11 mouse cellular contexts compared by ENCODE assay signal in genomic region chr10:92404697-92405293, GRCm38 (mm10).
DNase-seq lines count a peak whose midpoint lies in the region; ATAC-seq lines count a peak whose summit lies in the region.
"Had no signal": no experiment of that assay in that cellular context is flagged by ENCODE, and none has a peak within 500 bp of the region (broad histone marks: within the 10 kb centered on the region; RNA-seq: fewer than 3 reads in every experiment).

No protein-coding gene starts in this region.

- no peaks in the 10 kb centered on the region for H3K36me3 ChIP-seq in forebrain, embryonic 13.5 days (ENCODE audit: poor library complexity, severe bottlenecking)
- H3K36me3 ChIP-seq: embryonic facial prominence, embryonic 12.5 days; liver, embryonic 15.5 days had no signal

- H3K9me3 ChIP-seq in forebrain, embryonic 13.5 days (replicated peaks), result no peaks in the 10 kb centered on the region
- H3K9me3 ChIP-seq: embryonic facial prominence, embryonic 12.5 days had no signal

- peak; percentile 13 to 14 for DNase-seq in frontal cortex, postnatal 36 days (ENCODE audit: low spot score in 2 of 2)
- DNase-seq in frontal cortex, postnatal 25 days (ENCODE audit: low spot score in 2 of 2), result no peak
- DNase-seq in R1 (ENCODE audit: low read depth, low spot score), result peak; percentile 14
- DNase-seq in layer of hippocampus, postnatal 36 days, result peak; percentile 27 to 35
- no peak for DNase-seq in T-cell, adult 2 months (ENCODE audit: low spot score)
- no peak for DNase-seq in adrenal gland, adult 2 months
- no peak for DNase-seq in thymus, postnatal 25 days
- DNase-seq: gastrocnemius, postnatal 25 days had no signal

- H3K9ac ChIP-seq in forebrain, embryonic 13.5 days, result 0 out of 2 replicates have a peak overlapping the region, but pooled peaks have one; percentile 16
- H3K9ac ChIP-seq: embryonic facial prominence, embryonic 12.5 days; liver, embryonic 15.5 days had no signal

- H3K4me1 ChIP-seq in forebrain, embryonic 13.5 days, result peaks cover 30% of the 10 kb centered on the region
- H3K4me1 ChIP-seq: embryonic facial prominence, embryonic 12.5 days; liver, embryonic 15.5 days had no signal

- peak overlapping the region; percentile 44; the same call in 1 of the 2 replicates for H3K27ac ChIP-seq in forebrain, embryonic 13.5 days
- H3K27ac ChIP-seq: embryonic facial prominence, embryonic 12.5 days; liver, embryonic 15.5 days had no signal

- peaks cover 3% of the 10 kb centered on the region; the same call in 1 of the 2 replicates for H3K27me3 ChIP-seq in forebrain, embryonic 13.5 days
- H3K27me3 ChIP-seq: embryonic facial prominence, embryonic 12.5 days; liver, embryonic 15.5 days had no signal

- peak overlapping the region; percentile 55 for H3K4me2 ChIP-seq in forebrain, embryonic 13.5 days
- H3K4me2 ChIP-seq: embryonic facial prominence, embryonic 12.5 days; liver, embryonic 15.5 days had no signal

- ATAC-seq in forebrain, embryonic 13.5 days, result peak; percentile 70; the same call in 1 of the 2 replicates

- H3K4me3 ChIP-seq in forebrain, embryonic 13.5 days, result peak overlapping the region; percentile 29
- H3K4me3 ChIP-seq: embryonic facial prominence, embryonic 12.5 days; liver, embryonic 15.5 days had no signal

- WGBS in forebrain, embryonic 13.5 days, result 10% methylated on average over 15 of the region's 15 CpGs

Comparison
In these comparisons a context has a peak if more than half of its experiments do, and no peak if none do; other contexts are left out.
1. DNase-seq: peak in frontal cortex, postnatal 36 days (2 of 2), R1 (single experiment) and layer of hippocampus, postnatal 36 days (2 of 2); none in frontal cortex, postnatal 25 days (0 of 2), T-cell, adult 2 months (single experiment), adrenal gland, adult 2 months (single experiment) and thymus, postnatal 25 days (single experiment).